ENCODE assay signal across 27 mouse cellular contexts in the genomic region with DNA sequence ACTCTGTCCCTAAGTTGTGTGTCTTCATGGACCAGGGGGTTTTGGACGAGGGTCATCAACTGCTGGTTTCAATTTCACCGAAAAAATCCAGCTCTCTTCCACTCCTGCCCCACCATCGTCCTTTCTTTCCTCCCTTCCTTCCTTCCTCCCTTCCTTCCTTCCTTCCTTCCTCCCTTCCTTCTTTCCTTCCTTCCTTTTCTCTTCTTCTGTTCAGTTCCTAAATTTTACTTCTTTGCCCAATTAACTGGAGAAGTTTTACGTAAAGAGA. TPM values are rescaled to one million over a fixed set of nuclear protein-coding genes. Genes with fewer than 3 reads are reported as not detected.
A peak's percentile ranks its signal among the peaks of the same experiment; 100 is the strongest.
DNase-seq lines count a peak whose midpoint lies in the region; ATAC-seq and TF ChIP-seq lines count a peak whose summit lies in the region.
"Had no signal": no experiment of that assay in that cellular context is flagged by ENCODE, and none has a peak within 500 bp of the region (broad histone marks: within the 10 kb centered on the region; RNA-seq: fewer than 3 reads in every experiment).

No protein-coding gene starts in this region.

- no peak for TF ChIP-seq CTCF in heart, adult 2 months (IDR thresholded peaks at IDR 0.05)

- H3K4me1 ChIP-seq in heart, embryonic 10.5 days: peaks cover 81% of the 10 kb centered on the region
- H3K4me1 ChIP-seq in heart, adult 2 months (ENCODE audit: control insufficient read depth, insufficient read depth, low read length): peaks cover 14% of the 10 kb centered on the region
- H3K4me1 ChIP-seq in lung, embryonic 15.5 days: peaks cover 67% of the 10 kb centered on the region
- peaks cover 95% of the 10 kb centered on the region for H3K4me1 ChIP-seq in embryonic facial prominence, embryonic 10.5 days
- peaks cover 65% of the 10 kb centered on the region for H3K4me1 ChIP-seq in limb, embryonic 11.5 days (ENCODE audit: control insufficient read depth, insufficient read depth, low read length)

- no peaks in the 10 kb centered on the region for H3K9me3 ChIP-seq in heart, embryonic 10.5 days
- H3K9me3 ChIP-seq in lung, embryonic 15.5 days: no peaks in the 10 kb centered on the region
- no peaks in the 10 kb centered on the region for H3K9me3 ChIP-seq in embryonic facial prominence, embryonic 10.5 days
- no peaks in the 10 kb centered on the region for H3K9me3 ChIP-seq in limb, embryonic 11.5 days (ENCODE audit: control insufficient read depth, low read length)
- H3K9me3 ChIP-seq: intestine, embryonic 15.5 days; liver, embryonic 12.5 days had no signal

- peak overlapping the region; percentile 84; the same call in 1 of the 2 replicates for H3K4me3 ChIP-seq in heart, embryonic 10.5 days
- H3K4me3 ChIP-seq in heart, adult 2 months: no peak overlapping the region
- no peak overlapping the region for H3K4me3 ChIP-seq in lung, embryonic 15.5 days
- peak overlapping the region; percentile 83 for H3K4me3 ChIP-seq in embryonic facial prominence, embryonic 10.5 days
- H3K4me3 ChIP-seq in limb, embryonic 11.5 days (ENCODE audit: low read depth, low read length): peak overlapping the region; percentile 15; the same call in 1 of the 2 replicates
- H3K4me3 ChIP-seq: gastrocnemius, adult 2 months had no signal

- H3K36me3 ChIP-seq in heart, embryonic 10.5 days: peaks cover 10% of the 10 kb centered on the region
- H3K36me3 ChIP-seq in heart, adult 2 months (ENCODE audit: control insufficient read depth, insufficient read depth, low read length): no peaks in the 10 kb centered on the region
- peaks cover 9% of the 10 kb centered on the region for H3K36me3 ChIP-seq in lung, embryonic 15.5 days
- peaks cover 10% of the 10 kb centered on the region for H3K36me3 ChIP-seq in embryonic facial prominence, embryonic 10.5 days (replicated peaks)
- H3K36me3 ChIP-seq in limb, embryonic 11.5 days (ENCODE audit: control insufficient read depth, insufficient read depth, low read length): peaks cover 5% of the 10 kb centered on the region; the same call in 1 of the 2 replicates
- H3K36me3 ChIP-seq: G1E had no signal

- WGBS in heart, embryonic 10.5 days: 3% methylated on average over 4 of the region's 4 CpGs
- 10% methylated on average over 4 of the region's 4 CpGs for WGBS in heart, adult 2 months
- WGBS in lung, embryonic 15.5 days: 8% methylated on average over 4 of the region's 4 CpGs
- 3% methylated on average over 4 of the region's 4 CpGs for WGBS in embryonic facial prominence, embryonic 10.5 days
- WGBS in limb, embryonic 11.5 days: 2% methylated on average over 4 of the region's 4 CpGs

- no peak for TF ChIP-seq POLR2A in heart, adult 2 months (IDR thresholded peaks at IDR 0.05; ENCODE audit: insufficient read depth, low read depth, low read length)

- no peak for TF ChIP-seq EP300 in heart, adult 2 months (IDR thresholded peaks at IDR 0.05; ENCODE audit: insufficient read depth, low read depth, low read length)

- H3K79me2 ChIP-seq in heart, adult 2 months (replicated peaks; ENCODE audit: control insufficient read depth, insufficient read depth, low read length): no peaks in the 10 kb centered on the region

- no peak for ATAC-seq in lung, embryonic 15.5 days (ENCODE audit: borderline replicate concordance, extremely low read depth, low FRiP score, low TSS enrichment)
- no peak for ATAC-seq in limb, embryonic 11.5 days (ENCODE audit: insufficient number of reproducible peaks, low FRiP score, low TSS enrichment, low read depth)
- ATAC-seq: activated CD4-positive, CD25-positive, alpha-beta regulatory T cell, adult 4 months; CD4-positive, CD25-positive, alpha-beta regulatory T cell, adult 4 months; intestine, embryonic 15.5 days; liver, embryonic 12.5 days had no signal

- intact Hi-C loops in heart, adult 2 months (cut with DNase I): loop anchor here (2.0 kb wide), 1 partner anchor 42 kb away; no protein-coding TSS in a partner anchor

- no peak overlapping the region for H3K9ac ChIP-seq in heart, adult 2 months (ENCODE audit: low read depth, low read length)
- no peak overlapping the region for H3K9ac ChIP-seq in lung, embryonic 15.5 days
- H3K9ac ChIP-seq in limb, embryonic 11.5 days (ENCODE audit: low read length): 0 out of 2 replicates have a peak overlapping the region, but pooled peaks have one; percentile 45
- H3K9ac ChIP-seq: hindbrain, embryonic 14.5 days; intestine, embryonic 15.5 days; liver, embryonic 12.5 days had no signal

- no peak overlapping the region for H3K27ac ChIP-seq in heart, embryonic 10.5 days
- H3K27ac ChIP-seq in heart, adult 2 months: no peak overlapping the region
- H3K27ac ChIP-seq in lung, embryonic 15.5 days: no peak overlapping the region
- H3K27ac ChIP-seq in embryonic facial prominence, embryonic 10.5 days (replicated peaks): peak overlapping the region; percentile 66
- H3K27ac ChIP-seq in limb, embryonic 11.5 days (replicated peaks; ENCODE audit: low read depth, low read length): peak overlapping the region; percentile 75; the same call in 1 of the 2 replicates
- H3K27ac ChIP-seq: gastrocnemius, adult 2 months; hindbrain, embryonic 14.5 days; intestine, embryonic 15.5 days; liver, embryonic 12.5 days had no signal

- peaks cover 89% of the 10 kb centered on the region for H3K27me3 ChIP-seq in heart, embryonic 10.5 days (ENCODE audit: insufficient read depth, poor library complexity, severe bottlenecking)
- H3K27me3 ChIP-seq in heart, adult 2 months (ENCODE audit: control insufficient read depth, insufficient read depth, low read length): peaks cover 36% of the 10 kb centered on the region
- peaks cover 82% of the 10 kb centered on the region for H3K27me3 ChIP-seq in lung, embryonic 15.5 days
- peaks cover 90% of the 10 kb centered on the region for H3K27me3 ChIP-seq in embryonic facial prominence, embryonic 10.5 days (replicated peaks; ENCODE audit: low read depth, poor library complexity, severe bottlenecking)
- peaks cover 43% of the 10 kb centered on the region for H3K27me3 ChIP-seq in limb, embryonic 11.5 days (ENCODE audit: control insufficient read depth, insufficient read depth, low read length)

- no peak for DNase-seq in heart, embryonic 10.5 days (ENCODE audit: low spot score)
- DNase-seq in heart, adult 2 months: no peak
- no peak for DNase-seq in lung, postnatal 4 days
- no peak for DNase-seq in embryonic facial prominence, embryonic 10.5 days (ENCODE audit: low spot score)
- no peak for DNase-seq in limb, embryonic 11.5 days (ENCODE audit: low spot score)
- DNase-seq in retina, postnatal 1 day: no peak
- DNase-seq in kidney, postnatal 36 days: no peak
- DNase-seq: adrenal gland, postnatal 10 days; gastrocnemius, adult 2 months; kidney, adult 9 months; right cerebral cortex, adult 18-20 months had no signal

- H3K4me2 ChIP-seq in lung, embryonic 15.5 days: peak overlapping the region; percentile 99
- H3K4me2 ChIP-seq in limb, embryonic 11.5 days (ENCODE audit: low read depth, severe bottlenecking): peak overlapping the region; percentile 91
- H3K4me2 ChIP-seq: hindbrain, embryonic 14.5 days had no signal

RNA-seq across cellular contexts. Expression of a gene that starts 2.4 kb away (rescaled TPM):
- polyA plus RNA-seq in heart, embryonic 10.5 days (2016; fragmentation: Nextera tagmentation; extraction: Ambion mirVana): 9.1 and 9.7 TPM in 2 replicates
- 1 to 10 TPM; 4.0 to 5.3 TPM for total RNA-seq in heart, adult 2 months (2021)
- polyA plus RNA-seq in heart, adult 2 months (2012; rRNA removed): 2.0 and 2.7 TPM in 2 replicates
- 9.4 and 11.3 TPM in 2 replicates for polyA plus RNA-seq in lung, embryonic 15.5 days (2015; fragmentation: Nextera tagmentation; extraction: Ambion mirVana)
- 11.6 and 12.4 TPM in 2 replicates for polyA plus RNA-seq in embryonic facial prominence, embryonic 10.5 days (2016; fragmentation: Nextera tagmentation; extraction: Ambion mirVana)
- polyA plus RNA-seq in limb, embryonic 11.5 days (2014; fragmentation: Nextera tagmentation; extraction: Ambion mirVana): 12.2 and 13.4 TPM in 2 replicates
- total RNA-seq: G1E had no signal
- polyA plus RNA-seq: G1E had no signal

RNA-seq across cellular contexts. Expression of a gene that starts 20.4 kb away (rescaled TPM):
- 37.4 and 56.0 TPM in 2 replicates for polyA plus RNA-seq in heart, embryonic 10.5 days (2016; fragmentation: Nextera tagmentation; extraction: Ambion mirVana)
- 1 to 10 TPM; 1.7 to 2.3 TPM for total RNA-seq in heart, adult 2 months (2021)
- polyA plus RNA-seq in heart, adult 2 months (2012; rRNA removed): 2.3 and 3.0 TPM in 2 replicates
- 36.7 and 38.3 TPM in 2 replicates for polyA plus RNA-seq in lung, embryonic 15.5 days (2015; fragmentation: Nextera tagmentation; extraction: Ambion mirVana)
- polyA plus RNA-seq in embryonic facial prominence, embryonic 10.5 days (2016; fragmentation: Nextera tagmentation; extraction: Ambion mirVana): 150 and 152 TPM in 2 replicates
- polyA plus RNA-seq in limb, embryonic 11.5 days (2014; fragmentation: Nextera tagmentation; extraction: Ambion mirVana): 121 and 131 TPM in 2 replicates
- polyA plus RNA-seq: G1E had no signal

RNA-seq across cellular contexts. Expression of a gene that starts 42.8 kb away (rescaled TPM):
- polyA plus RNA-seq in heart, embryonic 10.5 days (2016; fragmentation: Nextera tagmentation; extraction: Ambion mirVana): 8.9 and 9.0 TPM in 2 replicates
- total RNA-seq in heart, adult 2 months (2021): 10 to 100 TPM in 1 of 2 experiments, 1 to 10 TPM in 1; 8.1 to 12.3 TPM
- 4.7 and 5.4 TPM in 2 replicates for polyA plus RNA-seq in heart, adult 2 months (2012; rRNA removed)
- 13.3 and 14.1 TPM in 2 replicates for polyA plus RNA-seq in lung, embryonic 15.5 days (2015; fragmentation: Nextera tagmentation; extraction: Ambion mirVana)
- 4.7 and 5.2 TPM in 2 replicates for polyA plus RNA-seq in embryonic facial prominence, embryonic 10.5 days (2016; fragmentation: Nextera tagmentation; extraction: Ambion mirVana)
- 5.4 and 5.8 TPM in 2 replicates for polyA plus RNA-seq in limb, embryonic 11.5 days (2014; fragmentation: Nextera tagmentation; extraction: Ambion mirVana)
- total RNA-seq: G1E had no signal

RNA-seq across cellular contexts. Expression of a gene that starts 55.2 kb away (rescaled TPM):
- not detected in 2 replicates for polyA plus RNA-seq in heart, embryonic 10.5 days (2016; fragmentation: Nextera tagmentation; extraction: Ambion mirVana)
- total RNA-seq in heart, adult 2 months (2021): not detected
- not detected in 2 replicates for polyA plus RNA-seq in heart, adult 2 months (2012; rRNA removed)
- not detected in 2 replicates for polyA plus RNA-seq in lung, embryonic 15.5 days (2015; fragmentation: Nextera tagmentation; extraction: Ambion mirVana)
- not detected in 2 replicates for polyA plus RNA-seq in embryonic facial prominence, embryonic 10.5 days (2016; fragmentation: Nextera tagmentation; extraction: Ambion mirVana)
- not detected in 2 replicates for polyA plus RNA-seq in limb, embryonic 11.5 days (2014; fragmentation: Nextera tagmentation; extraction: Ambion mirVana)
- total RNA-seq: adrenal gland, postnatal 10 days; common myeloid progenitor, adult 5-6 weeks; G1E; gastrocnemius, adult 2 months; granulocyte monocyte progenitor cell, adult 5-6 weeks; heart, postnatal 25 days; layer of hippocampus, postnatal 10 days; left cerebral cortex, postnatal 10 days; megakaryocyte, adult 5-6 weeks; midbrain, postnatal 0 days had no signal
- polyA plus RNA-seq: activated CD4-positive, CD25-positive, alpha-beta regulatory T cell, adult 4 months; CD4-positive, CD25-positive, alpha-beta regulatory T cell, adult 4 months; forebrain, embryonic 11.5 days; G1E; hindbrain, embryonic 14.5 days; liver, embryonic 12.5 days; midbrain, postnatal 0 days; neural tube, embryonic 11.5 days had no signal

Comparison
In these comparisons a context has a peak if more than half of its experiments do, and no peak if none do; other contexts are left out.
1. H3K4me3 ChIP-seq: peak in heart, embryonic 10.5 days (single experiment), embryonic facial prominence, embryonic 10.5 days (single experiment) and limb, embryonic 11.5 days (single experiment); none in heart, adult 2 months (single experiment) and lung, embryonic 15.5 days (single experiment).
2. H3K27ac ChIP-seq: peak in embryonic facial prominence, embryonic 10.5 days (single experiment) and limb, embryonic 11.5 days (single experiment); none in heart, embryonic 10.5 days (single experiment), heart, adult 2 months (single experiment) and lung, embryonic 15.5 days (single experiment).